Mouse (Mus musculus): ENCODE data around the gene Myo5a.

The Myo5a gene

GRCm38 (mm10) chr9:75070457-75071028 lies at the start of gene Myo5a:
Gene Myo5a, plus strand, starts transcription at chr9:75071015.
- no peak for DNase-seq (ENCODE audit: low spot score)

GRCm38 (mm10) chr9:75022546-75022945 lies 48.3 kb upstream of the Myo5a start:
- peak; percentile 35 for DNase-seq (ENCODE audit: low spot score)

- DNase-seq (ENCODE audit: low spot score), result peak; percentile 26
These were observed 47.5 kb upstream of the Myo5a start for GRCm38 (mm10) chr9:75023150-75023894.

GRCm38 (mm10) chr9:75024089-75024488 lies 46.7 kb upstream of the Myo5a start:
- peak; percentile 35 for DNase-seq (ENCODE audit: low spot score)

- DNase-seq (ENCODE audit: low spot score), result peak; percentile 37
These were observed 45.1 kb upstream of the Myo5a start for GRCm38 (mm10) chr9:75025689-75026088.

GRCm38 (mm10) chr9:75032408-75032807 lies 38.4 kb upstream of the Myo5a start:
- DNase-seq (ENCODE audit: low spot score), result no peak

- DNase-seq (ENCODE audit: low spot score), result no peak
These were observed 37.7 kb upstream of the Myo5a start for GRCm38 (mm10) chr9:75033141-75033540.

GRCm38 (mm10) chr9:75034691-75035090 lies 36.1 kb upstream of the Myo5a start:
- no peak for DNase-seq (ENCODE audit: low spot score)

GRCm38 (mm10) chr9:75035944-75036343 lies 34.9 kb upstream of the Myo5a start:
- no peak for DNase-seq (ENCODE audit: low spot score)

- peak; percentile 83 for DNase-seq (ENCODE audit: low spot score)
These were observed 33.1 kb upstream of the Myo5a start, which contains the start of gene Arpp19 for GRCm38 (mm10) chr9:75037451-75038356. Gene Arpp19, plus strand, starts transcription at chr9:75037614.

- DNase-seq (ENCODE audit: low spot score), result no peak
These were observed 32.5 kb upstream of the Myo5a start for GRCm38 (mm10) chr9:75038357-75038688.

GRCm38 (mm10) chr9:75040566-75040965 lies 30.2 kb upstream of the Myo5a start:
- DNase-seq (ENCODE audit: low spot score), result no peak

GRCm38 (mm10) chr9:75041840-75042525 lies 28.8 kb upstream of the Myo5a start:
- DNase-seq (ENCODE audit: low spot score), result no peak

GRCm38 (mm10) chr9:75043191-75043590 lies 27.6 kb upstream of the Myo5a start:
- no peak for DNase-seq (ENCODE audit: low spot score)

GRCm38 (mm10) chr9:75047079-75047478 lies 23.7 kb upstream of the Myo5a start:
- DNase-seq (ENCODE audit: low spot score), result no peak

GRCm38 (mm10) chr9:75049100-75049499 lies 21.7 kb upstream of the Myo5a start:
- DNase-seq (ENCODE audit: low spot score), result no peak

- peak; percentile 64 for DNase-seq (ENCODE audit: low spot score)
These were observed 20.8 kb upstream of the Myo5a start for GRCm38 (mm10) chr9:75050003-75050402.

GRCm38 (mm10) chr9:75051841-75052240 lies 19.0 kb upstream of the Myo5a start:
- DNase-seq (ENCODE audit: low spot score), result no peak

GRCm38 (mm10) chr9:75055046-75055445 lies 15.8 kb upstream of the Myo5a start:
- DNase-seq (ENCODE audit: low spot score), result no peak

GRCm38 (mm10) chr9:75064678-75065331 lies 6.0 kb upstream of the Myo5a start:
- DNase-seq (ENCODE audit: low spot score), result no peak

GRCm38 (mm10) chr9:75071029-75071705 lies 352 bp downstream of the Myo5a start:
- peak; percentile 80 for DNase-seq (ENCODE audit: low spot score)
